Mouse (Mus musculus) liver, adult 2 months (tissue): Measurements from ENCODE around the gene Tnks1bp1.

ENCODE experiments used
- CTCF ChIP-seq: fragments of 200-500 bp; IDR thresholded peaks from 2 replicates; pipeline ENCODE4 v1.5.1; 2011; ENCODE audit warnings: low read depth, low read length, control low read depth
- POLR2A ChIP-seq: fragments of 200-500 bp; IDR thresholded peaks from 2 replicates; pipeline ENCODE4 v1.6.1; 2011; ENCODE audit warnings: low read length, control low read depth; ENCODE audit not compliant: insufficient read depth; ENCODE audit errors: extremely low read depth

DNA sequence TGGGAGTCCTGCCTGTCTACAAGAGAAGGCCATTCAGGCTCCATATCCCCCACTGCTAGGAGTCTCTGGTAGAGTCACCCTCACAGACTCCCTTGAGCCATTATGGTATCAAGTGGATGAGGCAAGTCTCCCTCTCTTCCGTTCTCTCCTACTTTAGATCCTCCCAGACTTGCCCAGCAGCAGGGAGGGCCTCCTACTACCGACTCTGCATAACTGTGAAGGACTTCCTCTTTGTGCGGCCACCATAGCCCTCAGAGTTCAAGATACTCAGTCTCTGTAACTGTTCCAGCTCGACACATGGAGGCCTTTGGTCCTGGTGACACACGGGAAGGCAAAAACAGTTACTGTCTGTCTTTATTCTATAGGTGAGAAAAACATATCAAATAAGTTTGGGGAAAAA, 20.5 kb upstream of the Tnks1bp1 start:
- TF ChIP-seq CTCF (no peak), POLR2A (no peak)
